Mouse (Mus musculus) skeletal muscle tissue, adult 2 months (tissue): Measurements from ENCODE around the gene Exo1.

Source experiments
- DNase-seq: peaks from one replicate; pipeline ENCODE4 v3.0.0-alpha.2; 2012; ENCODE audit warnings: low read depth, low spot score

Gene Exo1

GRCm38 (mm10) chr1:175950851-175951250 lies 70.5 kb downstream of the Exo1 start:
- DNase-seq, result no peak

- no peak for DNase-seq
These were observed 81.4 kb downstream of the Exo1 start for GRCm38 (mm10) chr1:175961786-175962185.
